Mouse (Mus musculus): Measurements from ENCODE around the gene Mag. TPM values are rescaled to one million over a fixed set of nuclear protein-coding genes. Genes with fewer than 3 reads are reported as not detected.

The Mag gene
- total RNA-seq, 2 experiments from 2014 or later = 196 to 197 TPM

GRCm38 (mm10) chr7:30863386-30863785 is 51.3 kb downstream of the Mag start:
- DNase-seq = no peak

- DNase-seq = no peak
Observed at GRCm38 (mm10) chr7:30861464-30861863, 53.2 kb downstream of the Mag start, which contains the start of gene Ffar1. Gene Ffar1, minus strand, starts transcription at chr7:30861564.

DNA sequence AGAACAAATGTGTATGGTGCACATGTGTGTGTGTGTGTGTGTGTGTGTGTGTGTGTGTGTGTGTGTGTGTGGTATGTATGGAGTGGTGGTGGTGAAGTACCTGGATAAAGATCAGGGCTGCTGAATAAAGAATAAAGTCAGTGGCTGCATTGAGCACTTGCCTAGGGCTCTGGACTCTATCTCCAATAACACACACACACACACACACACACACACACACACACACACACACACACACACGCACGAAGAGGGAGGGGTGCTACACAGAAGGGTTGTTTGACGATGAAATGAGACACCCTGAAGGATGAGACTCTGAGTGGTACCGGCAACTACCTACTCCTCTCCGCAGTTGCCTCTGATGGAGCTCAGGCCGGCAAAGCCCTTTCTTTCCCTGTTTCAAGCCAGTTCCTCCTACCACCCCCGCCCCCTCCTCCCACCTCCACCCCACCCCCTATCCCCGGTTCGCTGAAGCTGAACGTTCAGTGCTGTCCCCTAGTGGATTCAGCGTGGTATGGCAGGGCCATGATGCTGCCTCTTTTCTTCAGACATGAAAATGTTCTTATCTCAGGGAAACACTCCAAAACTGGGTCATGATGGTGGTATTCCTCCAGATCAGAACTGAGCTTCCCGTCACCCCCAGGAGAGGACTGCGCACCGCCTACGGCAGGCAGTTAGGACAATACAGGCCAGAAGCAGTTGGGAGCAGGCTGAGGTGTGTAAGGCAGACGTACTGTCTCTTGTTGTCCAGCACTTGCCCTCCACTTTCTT is 54.9 kb downstream of the Mag start:
- DNase-seq = peak; percentile 12 to 51

DNA sequence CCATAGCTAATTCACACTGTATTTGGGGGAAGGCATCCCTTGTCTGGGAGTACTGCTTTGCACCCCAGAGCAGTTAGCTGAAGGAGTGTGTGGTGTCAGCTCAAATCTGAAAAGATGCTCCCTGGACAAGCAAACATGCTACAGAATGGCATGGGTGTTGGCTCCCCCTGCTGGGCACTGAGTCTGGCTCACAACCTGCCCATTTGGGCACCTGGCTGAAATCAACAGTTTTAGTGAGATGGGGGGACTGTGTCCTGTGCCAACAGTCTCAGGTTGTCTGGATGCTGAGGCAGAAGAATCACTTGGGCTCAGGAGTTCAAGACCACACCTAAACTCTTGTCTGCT is 55.4 kb downstream of the Mag start:
- peak; percentile 57 to 68 for DNase-seq

- DNase-seq = no peak
Observed at GRCm38 (mm10) chr7:30857746-30858145, 56.9 kb downstream of the Mag start.

DNA sequence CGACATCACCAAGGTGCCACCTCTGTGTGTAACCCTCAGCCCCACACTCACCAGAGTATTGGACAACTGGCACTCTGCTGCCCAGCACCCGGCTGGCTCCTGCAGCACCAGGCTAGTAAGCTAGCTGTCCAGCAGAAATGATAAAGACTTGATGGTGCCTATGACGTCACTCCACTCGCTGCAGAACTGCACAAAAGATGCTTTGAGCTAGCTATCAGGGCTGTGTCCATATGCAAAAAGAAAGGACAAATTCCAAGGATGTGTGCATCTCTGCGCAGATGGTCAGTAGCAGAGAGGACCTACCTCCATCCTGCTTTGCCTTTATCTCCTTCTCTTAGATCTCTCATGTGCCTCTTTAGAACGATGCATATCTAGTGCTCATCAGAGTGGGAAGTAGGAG is 58.6 kb downstream of the Mag start, which contains the start of gene Ffar3:
Ffar3 (minus strand) TSS at position 101 of the 400 bp plus-strand sequence.
- DNase-seq = no peak

DNA sequence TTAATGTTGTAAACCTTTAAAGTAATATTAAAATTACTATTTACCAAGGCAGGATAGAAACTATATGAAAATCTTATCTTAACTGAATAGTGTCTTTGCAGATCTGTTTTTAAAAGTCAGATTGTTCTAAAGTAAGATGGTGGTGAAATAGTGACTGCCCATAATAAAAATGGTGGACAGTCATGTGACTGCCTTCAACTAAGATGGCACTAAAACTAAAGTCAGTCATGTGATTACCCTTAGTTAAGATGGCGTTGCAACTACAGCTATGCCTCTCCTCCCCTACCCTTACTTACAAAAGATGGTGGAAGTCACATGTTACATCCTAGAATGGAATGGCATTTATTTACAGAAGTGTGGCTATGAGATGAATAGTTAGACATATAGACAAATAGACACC is 63.3 kb downstream of the Mag start:
- DNase-seq = no peak

Other genes with a start within 250 kb of the Mag start
- 1 to 10 TPM; 4.7 to 5.0 TPM for gene Haus5, start 249.9 kb downstream of the Mag start, total RNA-seq (2021)
- gene Pmis2, start 243.3 kb downstream of the Mag start, total RNA-seq (2021) = not detected
- not detected for gene 2200002J24Rik, start 215.9 kb downstream of the Mag start, total RNA-seq (2021)
- under 1 TPM; 0.35 to 0.70 TPM for gene Atp4a, start 202.7 kb downstream of the Mag start, total RNA-seq (2021)
- gene Tmem147, start 185.3 kb downstream of the Mag start, total RNA-seq (2021) = 100 to 1,000 TPM; 107 to 118 TPM
- gene Gapdhs, start 171.2 kb downstream of the Mag start, total RNA-seq (2021) = not detected
- gene Sbsn, start 163.4 kb downstream of the Mag start, total RNA-seq (2021) = 1 to 10 TPM; 6.4 to 9.7 TPM
- gene Dmkn, start 151.1 kb downstream of the Mag start, total RNA-seq (2021) = under 1 TPM in 1 of 2 experiments, not detected in 1; 0.91 TPM
- gene Krtdap, start 127.0 kb downstream of the Mag start, total RNA-seq (2021) = not detected
- gene Ffar2, start 91.1 kb downstream of the Mag start, total RNA-seq (2021) = not detected
- not detected for gene Ffar3, start 58.7 kb downstream of the Mag start, total RNA-seq (2021)
- not detected for gene Ffar1, start 53.3 kb downstream of the Mag start, total RNA-seq (2021)
- not detected for gene Cd22, start 34.5 kb downstream of the Mag start, total RNA-seq (2021)
- gene Hamp2, start 9.8 kb upstream of the Mag start, total RNA-seq (2021) = not detected
- gene Hamp, start 29.2 kb upstream of the Mag start, total RNA-seq (2021) = not detected
- gene Usf2, start 41.9 kb upstream of the Mag start, total RNA-seq (2021) = 100 to 1,000 TPM; 116 to 126 TPM
- gene Lsr, start 58.6 kb upstream of the Mag start, total RNA-seq (2021) = 1 to 10 TPM; 7.5 to 7.7 TPM
- gene Fam187b, start 58.9 kb upstream of the Mag start, total RNA-seq (2021) = under 1 TPM; 0.17 to 0.43 TPM
- gene Fxyd5, start 127.6 kb upstream of the Mag start, total RNA-seq (2021) = 10 to 100 TPM; 23.3 to 26.5 TPM
- gene Fxyd7, start 136.6 kb upstream of the Mag start, total RNA-seq (2021) = 100 to 1,000 TPM; 111 to 125 TPM
- gene Fxyd1, start 142.3 kb upstream of the Mag start, total RNA-seq (2021) = 100 to 1,000 TPM in 1 of 2 experiments, 10 to 100 TPM in 1; 85.4 to 102 TPM
- gene Lgi4, start 144.5 kb upstream of the Mag start, total RNA-seq (2021) = 10 to 100 TPM; 32.5 to 36.7 TPM
- not detected for gene Fxyd3, start 161.8 kb upstream of the Mag start, total RNA-seq (2021)
- 1 to 10 TPM; 4.6 to 6.8 TPM for gene Hpn, start 200.4 kb upstream of the Mag start, total RNA-seq (2021)
- gene Scn1b, start 212.1 kb upstream of the Mag start, total RNA-seq (2021) = 100 to 1,000 TPM; 548 to 620 TPM
- 100 to 1,000 TPM; 111 to 118 TPM for gene Gramd1a, start 241.0 kb upstream of the Mag start, total RNA-seq (2021)

Data from layer of hippocampus, postnatal 36 days (tissue).